Mouse (Mus musculus) midbrain, embryonic 14.5 days (tissue): ENCODE measurements around the gene Gemin7. TPM values are rescaled to one million over a fixed set of nuclear protein-coding genes. Genes with fewer than 3 reads are reported as not detected.

Experiments used
- ATAC-seq: fragments of 200-750 bp; cut with Nextera tagmentation; 2 replicates; pipeline ENCODE4 v1.8.0; 2017; ENCODE audit warnings: moderate number of reproducible peaks, moderate library complexity; ENCODE audit not compliant: low FRiP score, low TSS enrichment
- DNase-seq: peaks from one replicate; pipeline ENCODE4 v3.0.0-alpha.2; 2015
- H3K27ac ChIP-seq: fragments of 300-500 bp; sonication (generic); replicated peaks from 2 replicates; pipeline ENCODE4 v1.5.1; 2014; ENCODE audit warnings: mild to moderate bottlenecking, low read depth, low read length, moderate library complexity
- H3K27me3 ChIP-seq: fragments of 300-500 bp; sonication (generic); 2 replicates; pipeline ENCODE4 v1.6.1; 2014; ENCODE audit warnings: low read length, control low read depth, mixed read lengths; ENCODE audit not compliant: control insufficient read depth, insufficient read depth
- H3K36me3 ChIP-seq: fragments of 300-500 bp; sonication (generic); 2 replicates; pipeline ENCODE4 v1.6.1; 2014; ENCODE audit warnings: low read length, control low read depth; ENCODE audit not compliant: control insufficient read depth, insufficient read depth
- H3K4me1 ChIP-seq: fragments of 300-500 bp; sonication (generic); 2 replicates; pipeline ENCODE4 v1.6.1; 2014; ENCODE audit warnings: mild to moderate bottlenecking, antibody characterized with exemption, low read length, control low read depth; ENCODE audit not compliant: control insufficient read depth, insufficient read depth
- H3K4me2 ChIP-seq: fragments of 300-500 bp; sonication (generic); 2 replicates; pipeline ENCODE4 v1.6.1; 2014; ENCODE audit warnings: mild to moderate bottlenecking, low read length, moderate library complexity
- H3K4me3 ChIP-seq: fragments of 300-500 bp; sonication (generic); replicated peaks from 2 replicates; pipeline ENCODE4 v1.5.1; 2014; ENCODE audit warnings: low read depth, low read length
- H3K9ac ChIP-seq: fragments of 300-500 bp; sonication (generic); replicated peaks from 2 replicates; pipeline ENCODE4 v1.6.1; 2014; ENCODE audit warnings: mild to moderate bottlenecking, low read length, moderate library complexity
- H3K9me3 ChIP-seq: fragments of 300-500 bp; sonication (generic); 2 replicates; pipeline ENCODE4 v1.6.1; 2016; ENCODE audit warnings: low read length, control low read depth, mixed read lengths; ENCODE audit not compliant: control insufficient read depth
- WGBS: fragments of 180-500 bp; shearing (Covaris S2); extraction: QIAGEN DNeasy Blood & Tissue Kit; methylation state at CpG from one replicate; pipeline ENCODE4 v1.1.7; 2014; 5-methylcytosine and 5-hydroxymethylcytosine counted together
- polyA plus RNA-seq: library from polyadenylated mRNA; unstranded; fragments of >200 nt; fragmentation: Nextera tagmentation; extraction: Ambion mirVana; gene quantifications from 2 replicates; pipeline ENCODE4 v1.2.1, GENCODE M21; 2014

Gemin7 gene
- polyA plus RNA-seq, 1 experiment from 2014 or later: 140 TPM

GRCm38 (mm10) chr7:19558965-19559364 lies 18.4 kb downstream of the Gemin7 start:
- peak; percentile 57 for DNase-seq
- Histone ChIP-seq H3K27me3 (no peaks in the 10 kb centered on the region), H3K4me1 (peaks cover 42% of the 10 kb centered on the region), H3K9ac (peak overlapping the region; percentile 14), H3K4me3 (no peak overlapping the region), H3K9me3 (no peaks in the 10 kb centered on the region), H3K4me2 (peak overlapping the region; percentile 96), H3K27ac (no peak overlapping the region), H3K36me3 (peaks cover 28% of the 10 kb centered on the region)
- ATAC-seq: no peak
- 36% methylated on average over 2 of the region's 2 CpGs for WGBS

GRCm38 (mm10) chr7:19557982-19558900 lies 19.2 kb downstream of the Gemin7 start:
- no peaks in the 10 kb centered on the region for H3K9me3 ChIP-seq
- DNase-seq: no peak

GRCm38 (mm10) chr7:19557086-19557485 lies 20.3 kb downstream of the Gemin7 start:
- Histone ChIP-seq H3K27me3 (no peaks in the 10 kb centered on the region), H3K4me3 (no peak overlapping the region), H3K9ac (no peak overlapping the region), H3K27ac (no peak overlapping the region), H3K9me3 (no peaks in the 10 kb centered on the region), H3K4me1 (peaks cover 31% of the 10 kb centered on the region), H3K4me2 (no peak overlapping the region), H3K36me3 (peaks cover 32% of the 10 kb centered on the region)
- 94% methylated on average over 2 of the region's 2 CpGs for WGBS
- DNase-seq (no peak), ATAC-seq (no peak)

More at GRCm38 (mm10) chr7:19557982-19558900, 19.2 kb downstream of the Gemin7 start:
- no peak for ATAC-seq
- Histone ChIP-seq H3K27ac (no peak overlapping the region), H3K4me2 (no peak overlapping the region), H3K36me3 (peaks cover 27% of the 10 kb centered on the region), H3K4me3 (no peak overlapping the region), H3K4me1 (peaks cover 38% of the 10 kb centered on the region), H3K9ac (peak overlapping the region; percentile 14; the same call in 1 of the 2 replicates), H3K27me3 (no peaks in the 10 kb centered on the region)
- 94% methylated on average over 6 of the region's 6 CpGs for WGBS

GRCm38 (mm10) chr7:19554168-19554567 lies 23.2 kb downstream of the Gemin7 start:
- WGBS: 78% methylated on average over 1 of the region's 1 CpGs
- Histone ChIP-seq H3K4me2 (no peak overlapping the region), H3K9ac (no peak overlapping the region), H3K4me1 (peaks cover 10% of the 10 kb centered on the region), H3K36me3 (peaks cover 32% of the 10 kb centered on the region), H3K4me3 (no peak overlapping the region), H3K27me3 (no peaks in the 10 kb centered on the region), H3K9me3 (no peaks in the 10 kb centered on the region), H3K27ac (no peak overlapping the region)
- no peak for ATAC-seq
- no peak for DNase-seq

- Histone ChIP-seq H3K27me3 (no peaks in the 10 kb centered on the region), H3K4me1 (no peaks in the 10 kb centered on the region), H3K4me3 (no peak overlapping the region), H3K36me3 (peaks cover 24% of the 10 kb centered on the region), H3K9me3 (no peaks in the 10 kb centered on the region), H3K9ac (no peak overlapping the region), H3K4me2 (no peak overlapping the region), H3K27ac (no peak overlapping the region)
- no peak for DNase-seq
- 82% methylated on average over 2 of the region's 2 CpGs for WGBS
- ATAC-seq: no peak
These were observed 25.0 kb downstream of the Gemin7 start for GRCm38 (mm10) chr7:19552443-19552842.

- H3K27ac ChIP-seq: no peak overlapping the region
- H3K9me3 ChIP-seq: no peaks in the 10 kb centered on the region
- H3K9ac ChIP-seq: no peak overlapping the region
- H3K4me2 ChIP-seq: no peak overlapping the region
- no peaks in the 10 kb centered on the region for H3K27me3 ChIP-seq
- no peaks in the 10 kb centered on the region for H3K4me1 ChIP-seq
- H3K36me3 ChIP-seq: peaks cover 19% of the 10 kb centered on the region
- H3K4me3 ChIP-seq: no peak overlapping the region
- 87% methylated on average over 5 of the region's 5 CpGs for WGBS
- DNase-seq (no peak), ATAC-seq (no peak)
These were observed 25.8 kb downstream of the Gemin7 start for GRCm38 (mm10) chr7:19551634-19552033.

- H3K4me3 ChIP-seq: no peak overlapping the region
- no peaks in the 10 kb centered on the region for H3K9me3 ChIP-seq
- H3K9ac ChIP-seq: no peak overlapping the region
- H3K27me3 ChIP-seq: no peaks in the 10 kb centered on the region
- no peaks in the 10 kb centered on the region for H3K4me1 ChIP-seq
- DNase-seq: no peak
- ATAC-seq: no peak
- 92% methylated on average over 10 of the region's 10 CpGs for WGBS
- no peak overlapping the region for H3K27ac ChIP-seq
- peaks cover 8% of the 10 kb centered on the region; the same call in 1 of the 2 replicates for H3K36me3 ChIP-seq
- H3K4me2 ChIP-seq: no peak overlapping the region
These were observed 28.0 kb downstream of the Gemin7 start for GRCm38 (mm10) chr7:19549394-19549793.

GRCm38 (mm10) chr7:19547344-19547969 lies 29.9 kb downstream of the Gemin7 start:
- Histone ChIP-seq H3K9me3 (no peaks in the 10 kb centered on the region), H3K4me1 (peaks cover 4% of the 10 kb centered on the region; the same call in 1 of the 2 replicates), H3K27ac (no peak overlapping the region), H3K4me2 (no peak overlapping the region), H3K36me3 (0 out of 2 replicates have a peak, but pooled peaks cover under 1% of the 10 kb centered on the region), H3K27me3 (no peaks in the 10 kb centered on the region), H3K9ac (no peak overlapping the region), H3K4me3 (no peak overlapping the region)
- no peak for DNase-seq
- ATAC-seq: no peak
- WGBS: 48% methylated on average over 2 of the region's 2 CpGs
